Mouse (Mus musculus): ENCODE data around the gene Uroc1. TPM values are rescaled to one million over a fixed set of nuclear protein-coding genes. Genes with fewer than 3 reads are reported as not detected.
A peak's percentile ranks its signal among the peaks of the same experiment; 100 is the strongest.

The Uroc1 gene
- polyA plus RNA-seq, 1 experiment from 2014 or later = 3.0 TPM

- H3K4me3 ChIP-seq (ENCODE audit: low read depth, low read length) = no peak overlapping the region
- H3K9me3 ChIP-seq (ENCODE audit: control insufficient read depth, low read length) = no peaks in the 10 kb centered on the region
- 75% methylated on average over 5 of the region's 5 CpGs for WGBS
- no peak overlapping the region for H3K4me2 ChIP-seq
- no peaks in the 10 kb centered on the region for H3K27me3 ChIP-seq (replicated peaks; ENCODE audit: control insufficient read depth, insufficient read depth, low read length)
- DNase-seq (ENCODE audit: low spot score) = no peak
- no peaks in the 10 kb centered on the region for H3K36me3 ChIP-seq (ENCODE audit: control insufficient read depth, insufficient read depth, low read length)
- H3K9ac ChIP-seq (ENCODE audit: low read depth, low read length) = no peak overlapping the region
- no peak for ATAC-seq (replicated peaks; ENCODE audit: low FRiP score)
- H3K4me1 ChIP-seq (replicated peaks; ENCODE audit: control insufficient read depth, insufficient read depth, low read length) = peaks cover 4% of the 10 kb centered on the region
- no peak overlapping the region for H3K27ac ChIP-seq (ENCODE audit: low read depth, low read length)
Measured at GRCm38 (mm10) chr6:90363301-90363700, 30.2 kb downstream of the Uroc1 start.

- Histone ChIP-seq H3K4me1 (replicated peaks; ENCODE audit: control insufficient read depth, insufficient read depth, low read length) (peaks cover 19% of the 10 kb centered on the region), H3K9me3 (ENCODE audit: control insufficient read depth, low read length) (no peaks in the 10 kb centered on the region), H3K27me3 (replicated peaks; ENCODE audit: control insufficient read depth, insufficient read depth, low read length) (no peaks in the 10 kb centered on the region), H3K4me3 (ENCODE audit: low read depth, low read length) (peak within 1 kb of the TSS; percentile 95), H3K4me2 (peak within 1 kb of the TSS; percentile 98), H3K36me3 (ENCODE audit: control insufficient read depth, insufficient read depth, low read length) (peaks cover 12% of the 10 kb centered on the region), H3K27ac (ENCODE audit: low read depth, low read length) (0 out of 2 replicates have a peak within 1 kb of the TSS, but pooled peaks have one; percentile 45), H3K9ac (ENCODE audit: low read depth, low read length) (peak within 1 kb of the TSS; percentile 76)
- peak; percentile 96 for DNase-seq (ENCODE audit: low spot score)
- 7% methylated on average over 39 of the region's 41 CpGs for WGBS
- peak; percentile 97 for ATAC-seq (replicated peaks; ENCODE audit: low FRiP score)
Measured at GRCm38 (mm10) chr6:90368976-90369724, 36.1 kb downstream of the Uroc1 start, which contains the start of gene Zxdc. Gene Zxdc (plus strand): TSS chr6:90369492.

GRCm38 (mm10) chr6:90369725-90370553 is 36.9 kb downstream of the Uroc1 start:
- Histone ChIP-seq H3K36me3 (ENCODE audit: control insufficient read depth, insufficient read depth, low read length) (peaks cover 13% of the 10 kb centered on the region), H3K4me1 (replicated peaks; ENCODE audit: control insufficient read depth, insufficient read depth, low read length) (peaks cover 25% of the 10 kb centered on the region), H3K9me3 (ENCODE audit: control insufficient read depth, low read length) (no peaks in the 10 kb centered on the region), H3K4me2 (peak overlapping the region; percentile 98), H3K27ac (ENCODE audit: low read depth, low read length) (0 out of 2 replicates have a peak overlapping the region, but pooled peaks have one; percentile 45), H3K9ac (ENCODE audit: low read depth, low read length) (peak overlapping the region; percentile 76), H3K27me3 (replicated peaks; ENCODE audit: control insufficient read depth, insufficient read depth, low read length) (no peaks in the 10 kb centered on the region), H3K4me3 (ENCODE audit: low read depth, low read length) (peak overlapping the region; percentile 95)
- DNase-seq (ENCODE audit: low spot score) (peak; percentile 60), ATAC-seq (replicated peaks; ENCODE audit: low FRiP score) (peak; percentile 67)
- WGBS = under 1% methylated on average over 98 of the region's 98 CpGs

GRCm38 (mm10) chr6:90374647-90375046 is 41.6 kb downstream of the Uroc1 start:
- Histone ChIP-seq H3K9ac (ENCODE audit: low read depth, low read length) (no peak overlapping the region), H3K4me2 (peak overlapping the region; percentile 3), H3K4me3 (ENCODE audit: low read depth, low read length) (no peak overlapping the region), H3K27me3 (replicated peaks; ENCODE audit: control insufficient read depth, insufficient read depth, low read length) (no peaks in the 10 kb centered on the region), H3K9me3 (ENCODE audit: control insufficient read depth, low read length) (no peaks in the 10 kb centered on the region), H3K27ac (ENCODE audit: low read depth, low read length) (peak overlapping the region; percentile 53; the same call in 1 of the 2 replicates), H3K4me1 (replicated peaks; ENCODE audit: control insufficient read depth, insufficient read depth, low read length) (peaks cover 29% of the 10 kb centered on the region), H3K36me3 (ENCODE audit: control insufficient read depth, insufficient read depth, low read length) (peaks cover 33% of the 10 kb centered on the region)
- peak; percentile 95 for ATAC-seq (replicated peaks; ENCODE audit: low FRiP score)
- peak; percentile 40 for DNase-seq (ENCODE audit: low spot score)
- WGBS = 47% methylated on average over 4 of the region's 4 CpGs

- Histone ChIP-seq H3K36me3 (ENCODE audit: control insufficient read depth, insufficient read depth, low read length) (peaks cover 43% of the 10 kb centered on the region), H3K27me3 (replicated peaks; ENCODE audit: control insufficient read depth, insufficient read depth, low read length) (no peaks in the 10 kb centered on the region), H3K4me2 (no peak overlapping the region), H3K4me1 (replicated peaks; ENCODE audit: control insufficient read depth, insufficient read depth, low read length) (peaks cover 20% of the 10 kb centered on the region), H3K4me3 (ENCODE audit: low read depth, low read length) (no peak overlapping the region), H3K9ac (ENCODE audit: low read depth, low read length) (no peak overlapping the region), H3K9me3 (ENCODE audit: control insufficient read depth, low read length) (no peaks in the 10 kb centered on the region), H3K27ac (ENCODE audit: low read depth, low read length) (no peak overlapping the region)
- DNase-seq (ENCODE audit: low spot score) (no peak), ATAC-seq (replicated peaks; ENCODE audit: low FRiP score) (no peak)
- 91% methylated on average over 2 of the region's 2 CpGs for WGBS
Measured at GRCm38 (mm10) chr6:90377708-90378107, 44.6 kb downstream of the Uroc1 start.

GRCm38 (mm10) chr6:90381465-90381864 is 48.4 kb downstream of the Uroc1 start:
- H3K4me2 ChIP-seq = no peak overlapping the region
- no peak overlapping the region for H3K9ac ChIP-seq (ENCODE audit: low read depth, low read length)
- H3K4me1 ChIP-seq (replicated peaks; ENCODE audit: control insufficient read depth, insufficient read depth, low read length) = no peaks in the 10 kb centered on the region
- ATAC-seq (replicated peaks; ENCODE audit: low FRiP score) (no peak), DNase-seq (ENCODE audit: low spot score) (no peak)
- no peaks in the 10 kb centered on the region for H3K27me3 ChIP-seq (replicated peaks; ENCODE audit: control insufficient read depth, insufficient read depth, low read length)
- peaks cover 39% of the 10 kb centered on the region for H3K36me3 ChIP-seq (ENCODE audit: control insufficient read depth, insufficient read depth, low read length)
- H3K9me3 ChIP-seq (ENCODE audit: control insufficient read depth, low read length) = no peaks in the 10 kb centered on the region
- no peak overlapping the region for H3K27ac ChIP-seq (ENCODE audit: low read depth, low read length)
- 82% methylated on average over 2 of the region's 2 CpGs for WGBS
- no peak overlapping the region for H3K4me3 ChIP-seq (ENCODE audit: low read depth, low read length)

GRCm38 (mm10) chr6:90390629-90391028 is 57.5 kb downstream of the Uroc1 start:
- Histone ChIP-seq H3K9me3 (ENCODE audit: control insufficient read depth, low read length) (no peaks in the 10 kb centered on the region), H3K27me3 (replicated peaks; ENCODE audit: control insufficient read depth, insufficient read depth, low read length) (no peaks in the 10 kb centered on the region), H3K4me1 (replicated peaks; ENCODE audit: control insufficient read depth, insufficient read depth, low read length) (no peaks in the 10 kb centered on the region), H3K27ac (ENCODE audit: low read depth, low read length) (no peak overlapping the region), H3K9ac (ENCODE audit: low read depth, low read length) (no peak overlapping the region), H3K4me3 (ENCODE audit: low read depth, low read length) (no peak overlapping the region), H3K4me2 (no peak overlapping the region), H3K36me3 (ENCODE audit: control insufficient read depth, insufficient read depth, low read length) (peaks cover 9% of the 10 kb centered on the region; the same call in 1 of the 2 replicates)
- 76% methylated on average over 4 of the region's 4 CpGs for WGBS
- DNase-seq (ENCODE audit: low spot score) (no peak), ATAC-seq (replicated peaks; ENCODE audit: low FRiP score) (no peak)

- Histone ChIP-seq H3K4me1 (replicated peaks; ENCODE audit: control insufficient read depth, insufficient read depth, low read length) (no peaks in the 10 kb centered on the region; the same call in 1 of the 2 replicates), H3K27ac (ENCODE audit: low read depth, low read length) (no peak overlapping the region), H3K4me2 (no peak overlapping the region), H3K9me3 (ENCODE audit: control insufficient read depth, low read length) (no peaks in the 10 kb centered on the region), H3K27me3 (replicated peaks; ENCODE audit: control insufficient read depth, insufficient read depth, low read length) (no peaks in the 10 kb centered on the region), H3K9ac (ENCODE audit: low read depth, low read length) (no peak overlapping the region), H3K4me3 (ENCODE audit: low read depth, low read length) (no peak overlapping the region), H3K36me3 (ENCODE audit: control insufficient read depth, insufficient read depth, low read length) (peaks cover 6% of the 10 kb centered on the region)
- DNase-seq (ENCODE audit: low spot score) = no peak
- 64% methylated on average over 3 of the region's 3 CpGs for WGBS
- ATAC-seq (replicated peaks; ENCODE audit: low FRiP score) = 0 out of 2 replicates have a peak, but pooled peaks have one; percentile 46
Measured at GRCm38 (mm10) chr6:90393948-90394347, 60.9 kb downstream of the Uroc1 start.
